Mouse (Mus musculus): Measurements from ENCODE around the gene Ybx2.

DNA sequence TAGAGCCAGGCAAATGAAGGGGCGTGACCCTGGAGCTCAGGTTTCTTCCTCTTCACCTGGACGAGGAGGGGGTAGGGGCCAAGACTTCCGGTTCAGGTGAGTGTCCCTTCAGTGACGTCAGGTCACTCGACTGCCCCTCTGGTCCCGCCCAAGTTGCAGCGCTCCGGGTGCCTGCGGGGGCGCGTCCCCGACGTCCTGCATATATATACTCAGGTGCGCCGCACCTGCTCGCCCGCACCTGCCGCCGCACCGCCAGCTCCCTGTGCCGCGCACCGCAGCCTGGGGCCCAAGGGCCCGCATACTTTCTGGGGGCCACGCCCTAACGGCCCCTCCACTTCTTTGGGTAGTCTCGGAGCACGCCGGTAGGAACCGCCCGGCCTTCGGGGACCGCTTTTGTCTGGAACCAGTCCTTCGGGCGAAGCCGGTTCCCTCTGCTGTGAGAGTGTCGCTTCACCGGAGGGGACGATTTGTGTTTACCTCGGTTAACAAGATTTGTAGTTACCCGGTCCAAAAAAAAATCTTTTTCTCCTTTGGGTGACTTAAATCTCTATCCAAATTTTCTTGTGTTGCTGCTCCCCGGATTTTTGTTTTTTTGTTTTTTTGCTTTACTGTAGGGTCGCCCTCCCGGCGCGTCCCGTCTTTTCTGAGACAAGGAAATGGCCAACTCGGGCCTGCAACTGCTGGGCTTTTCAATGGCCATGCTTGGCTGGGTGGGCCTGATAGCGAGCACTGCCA lies 29.8 kb downstream of the Ybx2 start:
- TF ChIP-seq CTCF (IDR thresholded peaks at IDR 0.05; ENCODE audit: extremely low read depth, insufficient read depth, low read length): no peak
- no peak for TF ChIP-seq POLR2A (IDR thresholded peaks at IDR 0.05; ENCODE audit: extremely low read depth, insufficient read depth, low read length)
